Mouse (Mus musculus): ENCODE measurements around the gene Galnt6.

Galnt6 gene

GRCm38 (mm10) chr15:100664813-100665274, 64.3 kb downstream of the Galnt6 start:
- no peak for DNase-seq (ENCODE audit: low read depth in 1 of 2, low spot score in 2 of 2)

GRCm38 (mm10) chr15:100660805-100661204, 68.4 kb downstream of the Galnt6 start:
- DNase-seq (ENCODE audit: low read depth in 1 of 2, low spot score in 2 of 2) = no peak

- no peak for DNase-seq (ENCODE audit: low read depth in 1 of 2, low spot score in 2 of 2)
Measured at GRCm38 (mm10) chr15:100660306-100660705, 68.9 kb downstream of the Galnt6 start.

GRCm38 (mm10) chr15:100655201-100655600, 74.0 kb downstream of the Galnt6 start:
- no peak for DNase-seq (ENCODE audit: low read depth in 1 of 2, low spot score in 2 of 2)

- DNase-seq (ENCODE audit: low read depth in 1 of 2, low spot score in 2 of 2) = no peak
Measured at GRCm38 (mm10) chr15:100654271-100654670, 74.9 kb downstream of the Galnt6 start.

- DNase-seq (ENCODE audit: low read depth in 1 of 2, low spot score in 2 of 2) = no peak
Measured at GRCm38 (mm10) chr15:100651610-100652009, 77.6 kb downstream of the Galnt6 start.

GRCm38 (mm10) chr15:100650111-100650510, 79.1 kb downstream of the Galnt6 start:
- DNase-seq (ENCODE audit: low read depth in 1 of 2, low spot score in 2 of 2) = no peak

- no peak for DNase-seq (ENCODE audit: low read depth in 1 of 2, low spot score in 2 of 2)
Measured at GRCm38 (mm10) chr15:100646161-100646560, 83.0 kb downstream of the Galnt6 start.

- DNase-seq (ENCODE audit: low read depth in 1 of 2, low spot score in 2 of 2) = no peak
Measured at GRCm38 (mm10) chr15:100642451-100642850, 86.7 kb downstream of the Galnt6 start.

Data from monocyte, adult 2 months (primary cell).